Mouse (Mus musculus): ENCODE measurements around the gene Klhdc8a.

- TF ChIP-seq CTCF (conservative IDR thresholded peaks at IDR 0.05; ENCODE audit: low read length) (no peak), POU5F1 (IDR thresholded peaks at IDR 0.05; ENCODE audit: borderline replicate concordance, low read length) (no peak)
Observed at GRCm38 (mm10) chr1:132336921-132337320, 38.5 kb downstream of the Klhdc8a start.
